Mouse (Mus musculus) kidney, postnatal 0 days (tissue): ENCODE measurements around the gene L3hypdh. TPM values are rescaled to one million over a fixed set of nuclear protein-coding genes. Genes with fewer than 3 reads are reported as not detected.

Source experiments
- ATAC-seq: fragments of 200-750 bp; cut with Nextera tagmentation; replicated peaks from 2 replicates; pipeline ENCODE4 v1.8.0; 2017; ENCODE audit warnings: low read depth, moderate number of reproducible peaks, moderate TSS enrichment, moderate library complexity; ENCODE audit not compliant: low FRiP score
- DNase-seq: peaks from one replicate; pipeline ENCODE4 v3.0.0-alpha.2; 2016; ENCODE audit warnings: low spot score
- H3K27ac ChIP-seq: fragments of 300-500 bp; sonication (generic); 2 replicates; pipeline ENCODE4 v1.5.1; 2014; ENCODE audit warnings: mild to moderate bottlenecking
- H3K27me3 ChIP-seq: fragments of 300-500 bp; sonication (generic); 2 replicates; pipeline ENCODE4 v1.6.1; 2014; ENCODE audit warnings: low read length, mixed read lengths; ENCODE audit not compliant: insufficient read depth
- H3K36me3 ChIP-seq: fragments of 300-500 bp; sonication (generic); 2 replicates; pipeline ENCODE4 v1.6.1; 2014; ENCODE audit warnings: low read length, mixed read lengths; ENCODE audit not compliant: insufficient read depth
- H3K4me1 ChIP-seq: fragments of 300-500 bp; sonication (generic); replicated peaks from 2 replicates; pipeline ENCODE4 v1.6.1; 2014; ENCODE audit warnings: antibody characterized with exemption, low read length, mixed read lengths; ENCODE audit not compliant: insufficient read depth
- H3K4me2 ChIP-seq: fragments of 300-500 bp; sonication (generic); 2 replicates; pipeline ENCODE4 v1.6.1; 2014; ENCODE audit warnings: mild to moderate bottlenecking, low read length, moderate library complexity, mixed read lengths
- H3K4me3 ChIP-seq: fragments of 300-500 bp; sonication (generic); replicated peaks from 2 replicates; pipeline ENCODE4 v1.5.1; 2014; ENCODE audit warnings: low read depth, low read length
- H3K9ac ChIP-seq: fragments of 300-500 bp; sonication (generic); 2 replicates; pipeline ENCODE4 v1.6.1; 2014; ENCODE audit warnings: low read depth, low read length
- H3K9me3 ChIP-seq: fragments of 300-500 bp; sonication (generic); replicated peaks from 2 replicates; pipeline ENCODE4 v1.6.1; 2016; ENCODE audit warnings: low read length, inconsistent platforms, mixed read lengths
- CTCF ChIP-seq: IDR thresholded peaks from 2 replicates; pipeline ENCODE4 v1.5.1; 2016; ENCODE audit warnings: antibody characterized with exemption, low read depth, mild to moderate bottlenecking, moderate library complexity
- WGBS: fragments of 180-500 bp; shearing (Covaris S2); extraction: QIAGEN DNeasy Blood & Tissue Kit; methylation state at CpG from one replicate; pipeline ENCODE4 v1.1.7; 2014; 5-methylcytosine and 5-hydroxymethylcytosine counted together
- polyA plus RNA-seq: library from polyadenylated mRNA; unstranded; fragments of >200 nt; fragmentation: Nextera tagmentation; extraction: Ambion mirVana; gene quantifications from 2 replicates; pipeline ENCODE4 v1.2.1, GENCODE M21; 2015

The L3hypdh gene
- polyA plus RNA-seq, 1 experiment from 2014 or later: 38.9 TPM

DNA sequence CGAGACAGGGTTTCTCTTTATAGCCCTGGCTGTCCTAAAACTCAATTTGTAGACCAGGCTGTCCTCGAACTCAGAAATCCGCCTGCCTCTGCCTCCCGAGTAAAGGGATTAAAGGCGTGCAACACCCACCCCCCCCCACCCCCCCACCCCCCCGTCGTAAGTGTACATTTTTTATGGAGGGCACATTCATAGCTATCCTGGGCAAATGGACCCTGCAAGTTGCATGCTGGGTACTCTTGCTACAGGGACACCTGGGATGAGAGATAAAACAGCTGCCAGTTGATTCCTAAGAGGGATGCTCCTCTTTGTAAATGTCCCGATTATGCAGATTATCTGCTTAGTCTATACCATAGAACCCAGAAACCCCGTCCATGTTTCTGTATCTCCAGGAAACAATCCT is 2.0 kb downstream of the L3hypdh start:
- Histone ChIP-seq H3K4me3 (no peak overlapping the region), H3K9ac (no peak overlapping the region), H3K9me3 (no peaks in the 10 kb centered on the region), H3K27ac (no peak overlapping the region), H3K36me3 (no peaks in the 10 kb centered on the region), H3K4me2 (no peak overlapping the region), H3K27me3 (no peaks in the 10 kb centered on the region), H3K4me1 (0 out of 2 replicates have a peak, but pooled peaks cover 15% of the 10 kb centered on the region)
- WGBS: 81% methylated on average over 9 of the region's 9 CpGs
- TF ChIP-seq CTCF: no peak
- no peak for DNase-seq
- no peak for ATAC-seq

DNA sequence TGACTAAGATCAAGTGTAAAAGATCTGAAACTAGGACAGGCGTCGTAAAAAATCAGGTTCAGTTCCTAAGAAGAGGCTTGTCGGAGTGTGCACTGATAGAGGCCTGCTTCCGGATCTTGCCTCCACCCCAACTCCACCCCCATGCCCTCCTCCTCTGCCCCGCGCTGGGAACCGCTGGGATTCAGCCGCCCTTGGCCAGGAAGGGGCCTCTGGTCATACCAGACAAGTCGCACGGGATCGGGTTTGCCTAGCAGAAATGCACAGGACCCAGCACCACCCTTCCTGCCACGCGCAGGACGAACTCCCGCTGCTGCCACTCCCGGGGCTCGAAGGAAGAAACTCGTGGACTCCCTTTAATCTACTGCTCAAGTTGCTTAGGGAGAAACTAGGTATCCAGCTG is 2.9 kb downstream of the L3hypdh start:
- ATAC-seq (no peak), DNase-seq (peak; percentile 47)
- H3K27ac ChIP-seq: peak overlapping the region; percentile 3; the same call in 1 of the 2 replicates
- WGBS: 12% methylated on average over 18 of the region's 18 CpGs
- H3K4me2 ChIP-seq: peak overlapping the region; percentile 47
- H3K9me3 ChIP-seq: no peaks in the 10 kb centered on the region
- H3K4me3 ChIP-seq: no peak overlapping the region
- no peaks in the 10 kb centered on the region for H3K36me3 ChIP-seq
- no peaks in the 10 kb centered on the region for H3K27me3 ChIP-seq
- no peak for TF ChIP-seq CTCF
- H3K9ac ChIP-seq: peak overlapping the region; percentile 46; the same call in 1 of the 2 replicates
- H3K4me1 ChIP-seq: 0 out of 2 replicates have a peak, but pooled peaks cover 14% of the 10 kb centered on the region

DNA sequence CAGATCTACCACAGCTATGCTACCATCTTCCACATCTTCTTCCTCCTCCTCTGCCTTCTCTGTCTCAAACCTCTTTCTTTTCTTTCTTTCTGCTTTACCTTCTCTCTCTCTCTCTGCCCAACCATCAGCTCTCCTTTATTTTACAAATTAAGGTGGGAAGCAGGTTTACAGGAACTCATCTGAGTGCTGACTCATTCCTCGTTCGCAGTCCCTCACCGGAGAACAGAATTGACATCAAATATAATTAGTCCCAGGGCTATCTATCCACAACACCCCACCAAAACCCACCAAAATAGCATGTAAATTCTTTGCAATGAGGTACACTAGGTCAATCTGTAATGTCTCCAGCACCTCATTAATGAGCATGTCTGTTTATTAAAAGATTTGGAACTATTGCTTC is 3.3 kb downstream of the L3hypdh start:
- H3K9ac ChIP-seq: no peak overlapping the region
- ATAC-seq: no peak
- H3K36me3 ChIP-seq: peaks cover 2% of the 10 kb centered on the region; the same call in 1 of the 2 replicates
- 0 out of 2 replicates have a peak, but pooled peaks cover 12% of the 10 kb centered on the region for H3K4me1 ChIP-seq
- no peaks in the 10 kb centered on the region for H3K9me3 ChIP-seq
- peak overlapping the region; percentile 3; the same call in 1 of the 2 replicates for H3K27ac ChIP-seq
- H3K27me3 ChIP-seq: no peaks in the 10 kb centered on the region
- DNase-seq: no peak
- H3K4me2 ChIP-seq: peak overlapping the region; percentile 47
- no peak overlapping the region for H3K4me3 ChIP-seq
- no peak for TF ChIP-seq CTCF
- WGBS: 81% methylated on average over 3 of the region's 3 CpGs

DNA sequence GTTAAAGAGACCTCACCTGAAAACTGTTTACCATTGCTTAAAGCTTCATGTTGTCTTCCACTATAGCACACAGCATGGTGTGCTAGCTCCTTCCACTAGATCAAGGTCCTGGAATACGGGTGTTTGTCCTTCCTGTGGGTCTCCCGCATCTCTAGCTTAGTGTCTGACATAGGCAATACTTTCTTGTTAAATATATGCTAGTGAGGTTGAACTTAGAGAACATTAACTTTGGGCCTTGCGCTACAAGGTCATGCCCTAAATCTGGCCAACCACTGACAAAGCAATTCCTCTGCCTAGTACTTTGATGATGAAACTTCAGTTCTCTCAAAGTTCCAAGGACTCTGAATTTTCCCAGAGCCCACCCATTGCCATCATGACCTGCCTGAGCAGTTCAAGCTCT is 7.0 kb downstream of the L3hypdh start:
- H3K4me1 ChIP-seq: 0 out of 2 replicates have a peak, but pooled peaks cover 3% of the 10 kb centered on the region
- WGBS: 76% methylated on average over 3 of the region's 3 CpGs
- no peaks in the 10 kb centered on the region for H3K9me3 ChIP-seq
- no peak for TF ChIP-seq CTCF
- no peak overlapping the region for H3K4me3 ChIP-seq
- no peak overlapping the region for H3K4me2 ChIP-seq
- no peaks in the 10 kb centered on the region for H3K27me3 ChIP-seq
- H3K27ac ChIP-seq: no peak overlapping the region
- peaks cover 18% of the 10 kb centered on the region; the same call in 1 of the 2 replicates for H3K36me3 ChIP-seq
- DNase-seq (no peak), ATAC-seq (peak; percentile 47)
- H3K9ac ChIP-seq: no peak overlapping the region

DNA sequence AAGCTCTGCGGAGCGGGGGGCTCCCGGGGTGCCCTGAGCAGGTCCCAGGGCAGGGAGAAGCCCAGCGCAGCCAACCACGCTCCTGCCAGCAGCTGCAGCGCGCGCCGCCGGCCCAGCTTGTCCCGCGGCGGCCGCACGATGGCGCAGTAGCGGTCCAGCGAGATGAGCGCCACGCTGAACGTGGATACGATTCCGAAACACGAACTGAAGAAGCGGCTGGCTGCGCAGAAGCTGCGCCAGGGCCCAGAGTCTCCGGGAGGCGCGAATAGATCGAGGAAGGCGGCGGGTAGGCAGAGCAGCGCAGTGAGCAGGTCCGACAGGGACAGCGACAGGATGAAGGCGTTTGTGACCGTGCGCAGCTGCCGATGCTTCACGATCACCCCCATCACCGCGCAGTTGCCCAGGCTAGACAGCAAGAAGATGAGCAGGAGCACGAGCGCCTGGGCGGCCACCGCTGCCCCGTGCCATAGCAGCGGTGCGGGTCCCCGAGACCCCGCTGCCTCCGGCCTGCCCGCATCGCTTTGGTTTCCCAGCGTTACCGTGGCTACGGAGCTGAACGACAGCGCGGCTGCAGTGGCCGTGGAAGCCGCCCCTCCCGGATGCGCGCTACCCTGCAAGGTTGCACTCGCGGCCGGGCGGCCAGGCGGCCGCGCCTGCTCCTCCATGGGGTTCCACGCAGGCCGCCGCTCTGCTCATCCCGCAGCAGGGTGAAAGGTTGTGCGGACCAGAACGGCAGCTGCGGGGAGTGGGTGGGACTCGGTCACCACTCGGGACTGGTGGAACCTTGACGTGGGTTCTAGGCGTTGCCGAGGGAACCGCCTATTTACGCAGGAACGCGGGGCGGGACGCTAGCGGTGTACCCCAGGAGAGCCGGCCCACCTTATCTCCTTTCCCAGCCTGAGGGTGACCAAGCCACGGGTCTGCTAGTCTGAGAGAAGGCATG is 14.6 kb downstream of the L3hypdh start, which contains the start of gene Gpr135:
Gene Gpr135 (minus strand): TSS at position 799 of the 943 bp plus-strand sequence.
- ATAC-seq: peak; percentile 79
- Histone ChIP-seq H3K4me1 (0 out of 2 replicates have a peak, but pooled peaks cover 6% of the 10 kb centered on the region), H3K27me3 (0 out of 2 replicates have a peak, but pooled peaks cover 9% of the 10 kb centered on the region), H3K9ac (peak within 1 kb of the TSS; percentile 56), H3K36me3 (0 out of 2 replicates have a peak, but pooled peaks cover 12% of the 10 kb centered on the region), H3K4me2 (peak within 1 kb of the TSS; percentile 100), H3K4me3 (peak within 1 kb of the TSS; percentile 63), H3K27ac (no peak within 1 kb of the TSS), H3K9me3 (no peaks in the 10 kb centered on the region)
- peak; percentile 85 for TF ChIP-seq CTCF
- under 1% methylated on average over 94 of the region's 94 CpGs for WGBS
- DNase-seq: peak; percentile 87

DNA sequence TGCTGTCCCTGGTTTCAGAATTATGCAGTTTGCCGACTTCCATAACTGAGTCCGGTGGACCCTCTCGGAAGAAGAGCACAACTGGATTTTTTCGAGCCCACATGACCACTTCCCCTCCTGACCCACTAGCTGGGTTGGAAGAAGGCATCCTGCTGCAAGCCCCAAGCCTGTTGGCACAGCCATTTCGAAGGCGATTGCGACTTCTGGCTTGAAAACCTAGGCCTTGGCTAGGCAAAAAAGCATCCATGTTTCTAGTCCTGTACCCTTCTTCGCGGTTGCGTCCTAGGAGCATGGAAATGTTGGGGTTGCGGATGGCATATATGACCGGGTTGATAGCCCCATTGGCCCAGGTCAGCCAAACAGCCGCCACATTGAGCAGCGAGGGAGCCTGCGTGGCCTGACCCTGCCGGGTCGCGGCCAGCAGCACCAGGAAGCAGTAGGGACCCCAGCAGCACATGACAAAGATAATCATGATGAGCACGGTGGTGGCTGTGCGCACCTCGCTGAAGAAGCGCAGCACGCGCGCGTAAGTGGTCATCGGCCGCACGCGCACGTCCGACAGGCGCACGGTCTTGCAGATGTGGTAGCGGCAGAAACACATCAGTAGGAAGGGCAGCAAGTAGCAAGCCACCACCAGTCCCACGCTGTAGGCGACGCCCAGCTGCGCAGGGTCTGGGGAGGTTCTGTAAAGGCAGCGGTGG is 15.5 kb downstream of the L3hypdh start:
- 8% methylated on average over 40 of the region's 40 CpGs for WGBS
- Histone ChIP-seq H3K27ac (no peak overlapping the region), H3K4me1 (0 out of 2 replicates have a peak, but pooled peaks cover 6% of the 10 kb centered on the region), H3K9me3 (no peaks in the 10 kb centered on the region), H3K27me3 (0 out of 2 replicates have a peak, but pooled peaks cover 9% of the 10 kb centered on the region), H3K4me2 (peak overlapping the region; percentile 100), H3K9ac (peak overlapping the region; percentile 56; the same call in 1 of the 2 replicates), H3K4me3 (peak overlapping the region; percentile 63), H3K36me3 (0 out of 2 replicates have a peak, but pooled peaks cover 9% of the 10 kb centered on the region)
- peak; percentile 8; the same call in 1 of the 2 replicates for ATAC-seq
- TF ChIP-seq CTCF: no peak
- DNase-seq: no peak
